Mouse (Mus musculus): ENCODE results near the gene Txn1.

GRCm38 (mm10) chr4:57895902-57896301, 60.3 kb downstream of the Txn1 start:
- TF ChIP-seq MAX (IDR thresholded peaks at IDR 0.05; ENCODE audit: low read depth) (no peak), TCF3 (IDR thresholded peaks at IDR 0.05; ENCODE audit: insufficient read length, low read depth) (no peak), E2F4 (IDR thresholded peaks at IDR 0.05; ENCODE audit: insufficient read depth) (no peak), POLR2A (IDR thresholded peaks at IDR 0.05; ENCODE audit: insufficient read length, low read depth) (no peak), MYOD1 (IDR thresholded peaks at IDR 0.05; ENCODE audit: control insufficient read depth in 1 of 3, insufficient read length in 2 of 3, low read depth in 2 of 3) (no peak), USF1 (IDR thresholded peaks at IDR 0.05; ENCODE audit: low read depth) (no peak), POLR2AphosphoS2 (IDR thresholded peaks at IDR 0.05; ENCODE audit: insufficient read length, low read depth) (no peak), TCF12 (IDR thresholded peaks at IDR 0.05; ENCODE audit: insufficient read depth, poor library complexity, severe bottlenecking) (no peak), REST (IDR thresholded peaks at IDR 0.05; ENCODE audit: insufficient read depth, insufficient read length) (no peak), MYOG (IDR thresholded peaks at IDR 0.05; ENCODE audit: control insufficient read depth in 1 of 3, insufficient read depth in 1 of 3, insufficient read length in 2 of 3, low read depth in 2 of 3) (no peak)
